Mouse (Mus musculus) CH12.LX (cell line): ENCODE measurements around the gene Rnf144a. TPM values are rescaled to one million over a fixed set of nuclear protein-coding genes. Genes with fewer than 3 reads are reported as not detected.

Experiments used
- DNase-seq: peaks from one replicate; pipeline ENCODE4 v3.0.0-alpha.2; 2013; ENCODE audit errors: extremely low read depth
- H3K27ac ChIP-seq: 2 replicates; pipeline ENCODE4 v1.5.1; 2012; ENCODE audit warnings: low read depth, mild to moderate bottlenecking, control low read depth, moderate library complexity; ENCODE audit not compliant: insufficient read depth
- H3K27me3 ChIP-seq: replicated peaks from 2 replicates; pipeline ENCODE3; 2012; ENCODE audit warnings: inconsistent platforms
- H3K36me3 ChIP-seq, 2 experiments: replicated peaks in 1 of 2; 2 replicates each; pipeline versions ENCODE3 to v1.6.1; 2012; ENCODE audit warnings: inconsistent platforms in 1 of 2, low read length in 1 of 2, mild to moderate bottlenecking in 1 of 2, mixed read lengths in 1 of 2, moderate library complexity in 1 of 2; ENCODE audit not compliant: control insufficient read depth in 1 of 2, insufficient read depth in 1 of 2
- H3K4me1 ChIP-seq, 2 experiments: 2 replicates each; pipeline ENCODE4 v1.6.1; 2012; ENCODE audit warnings: inconsistent platforms in 1 of 2, moderate library complexity in 1 of 2; ENCODE audit not compliant: insufficient read depth in 2 of 2, control insufficient read depth in 1 of 2
- H3K4me2 ChIP-seq: 2 replicates; pipeline ENCODE4 v1.6.1; 2012; ENCODE audit warnings: low read depth, mild to moderate bottlenecking, control low read depth; ENCODE audit not compliant: poor library complexity, insufficient read depth, severe bottlenecking
- H3K4me3 ChIP-seq, 3 experiments: fragments of 150-350 bp in 1 of 3; sonication (generic) in 1 of 3; replicated peaks in 1 of 3; 2 replicates each; pipeline versions ENCODE3 to v1.5.1; 2011 to 2012; ENCODE audit warnings: low read depth in 2 of 3, low read length in 2 of 3, mild to moderate bottlenecking in 2 of 3, moderate library complexity in 2 of 3, control low read depth in 1 of 3, improper control_type of control experiment in 1 of 3, inconsistent platforms in 1 of 3, mixed read lengths in 1 of 3; ENCODE audit not compliant: poor library complexity in 1 of 3
- H3K79me2 ChIP-seq: replicated peaks from 2 replicates; pipeline ENCODE4 v1.6.1; 2012; ENCODE audit warnings: mild to moderate bottlenecking, moderate library complexity; ENCODE audit not compliant: control insufficient read depth, poor library complexity, insufficient read depth, severe bottlenecking; ENCODE audit errors: extremely low read depth
- H3K9ac ChIP-seq: 2 replicates; pipeline ENCODE4 v1.6.1; 2012; ENCODE audit warnings: low read depth, mild to moderate bottlenecking, control low read depth, moderate library complexity; ENCODE audit not compliant: insufficient read depth
- H3K9me3 ChIP-seq: replicated peaks from 2 replicates; pipeline ENCODE3; 2012; ENCODE audit warnings: low read length, inconsistent platforms, mixed read lengths
- BHLHE40 ChIP-seq: IDR thresholded peaks from 2 replicates; pipeline ENCODE4 v1.6.1; 2011; ENCODE audit warnings: mild to moderate bottlenecking, low read depth, low read length, improper control_type of control experiment
- CHD1 ChIP-seq: IDR thresholded peaks from 2 replicates; pipeline ENCODE4 v1.6.1; 2012; ENCODE audit warnings: low read depth, low read length, improper control_type of control experiment, inconsistent platforms
- CHD2 ChIP-seq: IDR thresholded peaks from 2 replicates; pipeline ENCODE4 v1.6.1; 2011; ENCODE audit warnings: low read length, improper control_type of control experiment
- E2F4 ChIP-seq: IDR thresholded peaks from 2 replicates; pipeline ENCODE4 v1.6.1; 2011; ENCODE audit warnings: low read depth, low read length, improper control_type of control experiment; ENCODE audit not compliant: insufficient replicate concordance
- ELF1 ChIP-seq: IDR thresholded peaks from 2 replicates; pipeline ENCODE4 v1.6.1; 2014; ENCODE audit warnings: low read depth, mild to moderate bottlenecking, inconsistent platforms, low read length, improper control_type of control experiment
- JUN ChIP-seq: IDR thresholded peaks from 2 replicates; pipeline ENCODE4 v1.6.1; 2011; ENCODE audit warnings: low read depth, mild to moderate bottlenecking, low read length, improper control_type of control experiment, moderate library complexity; ENCODE audit not compliant: insufficient read depth
- JUND ChIP-seq: conservative IDR thresholded peaks from 2 replicates; pipeline ENCODE4 v1.6.1; 2011; ENCODE audit warnings: low read depth, low read length, improper control_type of control experiment
- KAT2A ChIP-seq: IDR thresholded peaks from 2 replicates; pipeline ENCODE4 v1.6.1; 2012; ENCODE audit warnings: low read length, improper control_type of control experiment, inconsistent platforms; ENCODE audit not compliant: insufficient replicate concordance
- MAX ChIP-seq: IDR thresholded peaks from 2 replicates; pipeline ENCODE4 v1.6.1; 2011; ENCODE audit warnings: low read length, improper control_type of control experiment
- MEF2A ChIP-seq: IDR thresholded peaks from 2 replicates; pipeline ENCODE4 v1.6.1; 2014; ENCODE audit warnings: low read depth, mild to moderate bottlenecking, inconsistent platforms, low read length, improper control_type of control experiment, borderline replicate concordance
- NELFE ChIP-seq: IDR thresholded peaks from 2 replicates; pipeline ENCODE4 v1.6.1; 2011; ENCODE audit warnings: low read depth, low read length, improper control_type of control experiment
- NRF1 ChIP-seq: IDR thresholded peaks from 2 replicates; pipeline ENCODE4 v1.6.1; 2014; ENCODE audit warnings: low read depth, mild to moderate bottlenecking, inconsistent platforms, low read length, improper control_type of control experiment, moderate library complexity
- PAX5 ChIP-seq: IDR thresholded peaks from 2 replicates; pipeline ENCODE4 v1.6.1; 2012; ENCODE audit warnings: low read length, inconsistent platforms, mixed read lengths
- RAD21 ChIP-seq: IDR thresholded peaks from 2 replicates; pipeline ENCODE4 v1.6.1; 2011; ENCODE audit warnings: low read depth, mild to moderate bottlenecking, low read length, improper control_type of control experiment, moderate library complexity
- RCOR1 ChIP-seq: conservative IDR thresholded peaks from 2 replicates; pipeline ENCODE4 v1.6.1; 2012; ENCODE audit warnings: low read depth, mild to moderate bottlenecking, inconsistent platforms, low read length, improper control_type of control experiment
- SIN3A ChIP-seq: IDR thresholded peaks from 2 replicates; pipeline ENCODE4 v1.6.1; 2012; ENCODE audit warnings: low read length, improper control_type of control experiment, inconsistent platforms
- TBP ChIP-seq: conservative IDR thresholded peaks from 2 replicates; pipeline ENCODE4 v1.6.1; 2011; ENCODE audit warnings: low read depth, low read length, improper control_type of control experiment
- USF2 ChIP-seq: conservative IDR thresholded peaks from 2 replicates; pipeline ENCODE4 v1.6.1; 2011; ENCODE audit warnings: low read depth, low read length, improper control_type of control experiment
- ZC3H11A ChIP-seq: IDR thresholded peaks from 2 replicates; pipeline ENCODE4 v1.6.1; 2012; ENCODE audit warnings: low read depth, mild to moderate bottlenecking, inconsistent platforms, low read length, improper control_type of control experiment
- ZMIZ1 ChIP-seq: IDR thresholded peaks from 2 replicates; pipeline ENCODE4 v1.6.1; 2012; ENCODE audit warnings: low read depth, mild to moderate bottlenecking, inconsistent platforms, low read length, improper control_type of control experiment
- dilution Hi-C: fragments of 300-500 bp; cut with MboI; formaldehyde crosslinking; loops from 2 replicates; pipeline ENCODE4 v1.14.3; 2020; ENCODE audit warnings: low sequenced_read_pairs; ENCODE audit not compliant: extremely low pct_unique_long_range_greater_than_20kb, extremely low pct_ligation_motif_present
- in situ Hi-C: fragments of 300-500 bp; cut with MboI; formaldehyde crosslinking; loops from 3 replicates; pipeline ENCODE4 v1.14.3; 2019; ENCODE audit warnings: low sequenced_read_pairs, low pct_ligation_motif_present, low pct_unique_long_range_greater_than_20kb, mixed read lengths
- polyA plus RNA-seq: library from polyadenylated mRNA; unstranded; fragments of >175 nt; gene quantifications from 2 replicates; pipeline ENCODE4 v1.2.1, GENCODE M21; 2012; ENCODE audit warnings: low read depth; ENCODE audit not compliant: insufficient read length
- total RNA-seq, 2 experiments: library from RNA; depleted of rRNA; stranded (reverse); fragments of 300-350 nt in 1 of 2; fragments of >200 nt in 1 of 2; gene quantifications; 2 replicates each; pipeline ENCODE4 v1.2.3; 2012 to 2014

Gene Rnf144a
- total and polyA plus RNA-seq, 3 experiments, result 0.04 to 0.57 (median 0.52) TPM

- no peak for DNase-seq
- no peaks in the 10 kb centered on the region for H3K4me1 ChIP-seq
- no peak overlapping the region for H3K4me2 ChIP-seq
- H3K9me3 ChIP-seq, result no peaks in the 10 kb centered on the region
- H3K4me3 ChIP-seq, result no peak overlapping the region
- H3K27me3 ChIP-seq, result no peaks in the 10 kb centered on the region
- no peak overlapping the region for H3K27ac ChIP-seq
- dilution Hi-C loops, result no loop called here
- H3K79me2 ChIP-seq, result no peaks in the 10 kb centered on the region
- in situ Hi-C loops, result no loop called here
- no peaks in the 10 kb centered on the region for H3K36me3 ChIP-seq
- H3K9ac ChIP-seq, result no peak overlapping the region
- TF ChIP-seq KAT2A (no peak), RAD21 (no peak), ELF1 (no peak), NELFE (no peak), JUN (no peak), MEF2A (no peak), CHD1 (no peak), CHD2 (no peak), NRF1 (no peak), JUND (no peak), TBP (no peak), SIN3A (no peak), PAX5 (no peak), E2F4 (no peak), USF2 (no peak), RCOR1 (no peak), ZC3H11A (no peak), BHLHE40 (no peak)
Observed at GRCm38 (mm10) chr12:26370004-26370403, 45.0 kb downstream of the Rnf144a start.

GRCm38 (mm10) chr12:26367361-26367760, 47.7 kb downstream of the Rnf144a start:
- no peaks in the 10 kb centered on the region for H3K4me1 ChIP-seq
- H3K27ac ChIP-seq, result no peak overlapping the region
- H3K9me3 ChIP-seq, result no peaks in the 10 kb centered on the region
- H3K36me3 ChIP-seq, result no peaks in the 10 kb centered on the region
- no peak overlapping the region for H3K9ac ChIP-seq
- no peak for TF ChIP-seq ELF1
- TF ChIP-seq ZMIZ1, result no peak
- TF ChIP-seq MAX, result no peak
- no peak for TF ChIP-seq CHD2
- no peak for TF ChIP-seq RAD21
- H3K27me3 ChIP-seq, result no peaks in the 10 kb centered on the region
- H3K79me2 ChIP-seq, result no peaks in the 10 kb centered on the region
- in situ Hi-C loops (no loop called here), dilution Hi-C loops (no loop called here)
- no peak overlapping the region for H3K4me2 ChIP-seq
- no peak overlapping the region for H3K4me3 ChIP-seq
- DNase-seq, result no peak
